Mouse (Mus musculus): ENCODE results near the gene Traf1.

- TF ChIP-seq GATA1 (IDR thresholded peaks at IDR 0.05; ENCODE audit: borderline replicate concordance, low read length) (no peak), FLI1 (IDR thresholded peaks at IDR 0.05; ENCODE audit: low read length) (no peak)
These were observed 56.6 kb downstream of the Traf1 start for GRCm38 (mm10) chr2:34904849-34905542.

Measured in megakaryocyte, embryonic 14.5 days (primary cell).